Mouse (Mus musculus): ENCODE measurements around the gene Bnc1.

Gene Bnc1

DNA sequence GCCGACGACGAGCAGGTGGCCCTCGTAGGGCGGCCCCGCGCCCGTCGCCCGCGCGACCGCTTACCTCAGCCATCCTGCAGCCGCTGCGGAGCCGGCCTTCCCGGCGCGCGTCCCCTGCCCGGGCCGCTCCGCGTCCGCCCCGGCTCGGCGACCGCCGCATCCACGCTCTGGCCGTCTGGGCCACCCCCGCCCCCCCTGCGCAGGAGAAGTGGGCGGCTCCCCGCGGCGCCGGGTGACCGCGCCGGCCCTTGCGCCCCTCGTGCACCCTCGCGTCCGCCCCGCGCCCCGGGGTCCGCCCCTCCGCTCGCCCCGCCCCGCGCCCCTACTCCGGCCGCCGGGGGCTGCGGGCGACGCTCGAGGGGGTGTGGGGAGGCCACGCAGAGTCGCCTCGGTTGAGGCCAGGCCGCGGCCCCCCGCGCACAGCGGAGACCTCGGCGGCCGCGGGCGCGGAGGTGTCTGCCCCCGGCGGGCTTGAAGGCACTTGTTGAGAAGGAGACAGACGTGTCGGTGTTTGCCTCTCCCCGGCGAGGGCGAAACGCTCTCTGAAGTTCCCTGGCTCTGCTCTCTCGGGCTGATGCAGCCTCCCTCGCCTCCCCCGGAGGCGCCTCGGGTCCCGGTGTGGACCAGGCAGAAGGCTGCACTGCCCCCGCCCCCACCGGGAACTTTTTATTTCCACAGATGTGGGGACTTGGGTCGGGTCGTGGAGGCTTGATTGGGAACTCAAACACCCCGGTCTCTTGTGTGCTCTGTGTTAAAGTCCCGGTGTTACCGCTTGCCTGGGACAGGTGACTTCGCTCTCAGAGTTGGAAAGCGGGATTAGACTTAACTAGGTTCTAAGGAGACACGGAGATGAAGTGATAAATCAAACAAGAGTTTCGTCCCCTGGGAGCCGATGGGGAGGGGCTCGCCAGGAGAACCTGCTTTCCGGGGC lies at the start of gene Bnc1:
TSS of gene Bnc1 (minus strand) at position 162 of the 931 bp plus-strand sequence.
- peak; percentile 62 for DNase-seq (ENCODE audit: low spot score)

DNA sequence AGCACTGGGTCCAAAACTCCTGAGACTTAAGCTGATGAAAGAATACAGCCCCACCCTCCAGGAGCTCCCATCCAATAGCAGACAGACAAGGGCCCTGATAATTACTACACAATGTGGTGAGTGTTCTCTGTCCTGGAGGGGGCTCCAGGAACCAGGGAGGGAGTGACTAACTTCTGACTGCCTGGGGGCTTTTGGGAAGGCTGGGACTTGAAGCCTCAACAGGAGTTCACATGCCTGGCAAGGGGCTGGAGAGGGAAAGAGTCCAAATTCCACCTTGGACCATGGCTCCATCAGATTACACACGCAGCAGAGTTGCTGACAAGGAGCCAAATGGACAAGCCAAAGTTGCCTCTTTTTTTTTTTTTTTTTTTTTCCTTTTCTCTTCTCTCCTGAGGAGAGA lies 41.3 kb upstream of the Bnc1 start:
- no peak for DNase-seq (ENCODE audit: low spot score)

DNA sequence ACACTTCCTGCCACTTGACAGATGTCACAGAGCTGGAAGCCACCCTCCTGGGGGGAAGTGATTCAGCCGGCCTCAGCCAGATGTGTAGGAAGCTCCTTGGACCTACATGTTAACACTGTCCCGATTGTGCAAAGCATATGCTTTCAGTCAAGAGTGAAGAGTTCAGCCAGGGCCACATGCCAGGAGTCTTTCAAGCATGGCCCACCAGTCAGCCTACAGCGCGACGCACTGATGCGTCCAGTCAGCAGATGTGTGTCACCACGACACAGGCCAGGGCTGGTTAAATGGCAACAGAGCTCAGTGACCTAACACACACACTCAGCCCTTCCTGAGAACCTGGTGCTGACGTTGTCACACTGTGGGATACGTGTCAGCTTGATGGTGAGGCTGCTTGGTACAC lies 37.6 kb upstream of the Bnc1 start:
- DNase-seq (ENCODE audit: low spot score), result no peak

DNA sequence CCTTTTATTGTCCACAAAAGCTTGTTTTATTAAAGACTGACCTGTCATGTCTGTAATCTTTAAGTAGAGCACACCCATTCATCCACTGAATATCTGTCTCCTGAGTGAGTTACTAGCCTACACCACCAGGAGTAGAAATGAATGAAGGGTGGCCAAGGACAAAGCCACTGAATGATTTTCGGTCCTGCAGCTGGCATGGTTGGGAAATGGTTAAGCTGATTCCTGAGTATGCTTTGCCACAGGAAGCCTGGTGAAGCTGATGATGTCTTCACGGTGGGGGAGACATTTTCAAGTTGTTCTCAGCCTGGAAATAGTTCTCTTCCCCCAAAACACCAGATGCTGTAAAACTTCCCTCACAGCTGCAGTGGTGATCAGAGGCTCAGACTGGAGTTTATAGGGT lies 33.7 kb upstream of the Bnc1 start:
- DNase-seq (ENCODE audit: low spot score), result no peak

DNA sequence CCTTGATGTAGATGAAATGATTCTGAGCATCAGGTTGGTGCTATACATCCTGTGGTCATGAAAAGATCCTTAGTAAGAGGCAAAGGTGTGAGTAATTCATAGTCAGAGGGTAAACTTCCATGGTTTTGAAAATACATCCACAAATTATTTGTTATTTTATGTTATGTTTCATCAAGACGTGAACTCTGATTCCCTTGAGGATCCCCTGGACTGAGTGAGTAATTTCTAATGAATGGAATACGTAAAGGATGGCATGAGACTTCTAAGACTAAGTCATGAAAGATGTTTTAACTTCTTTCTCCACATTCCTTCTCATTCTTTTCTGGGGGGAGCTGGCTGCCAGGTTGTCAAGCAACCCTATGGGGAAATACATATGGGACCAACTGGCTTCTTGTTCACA lies 31.6 kb upstream of the Bnc1 start:
- no peak for DNase-seq (ENCODE audit: low spot score)

DNA sequence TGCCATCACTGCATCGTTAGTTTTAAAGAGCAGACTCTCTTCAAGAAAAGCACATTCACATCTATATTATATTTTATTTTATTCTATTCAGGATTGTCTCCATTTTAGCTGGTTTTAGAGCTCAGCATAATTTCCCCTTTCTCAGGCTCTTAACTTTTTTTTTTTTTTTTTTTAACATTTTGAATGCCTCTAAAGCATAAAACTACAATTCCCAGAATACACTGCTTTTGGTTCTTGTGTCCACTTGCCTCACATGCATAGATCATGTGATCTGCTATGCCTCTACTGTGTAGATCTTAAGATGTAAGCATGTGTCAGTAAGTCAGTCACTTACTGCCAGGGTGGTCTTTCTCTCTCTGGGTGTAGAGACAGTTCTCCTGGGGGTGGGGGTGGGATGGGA lies 30.3 kb upstream of the Bnc1 start:
- DNase-seq (ENCODE audit: low spot score), result no peak

DNA sequence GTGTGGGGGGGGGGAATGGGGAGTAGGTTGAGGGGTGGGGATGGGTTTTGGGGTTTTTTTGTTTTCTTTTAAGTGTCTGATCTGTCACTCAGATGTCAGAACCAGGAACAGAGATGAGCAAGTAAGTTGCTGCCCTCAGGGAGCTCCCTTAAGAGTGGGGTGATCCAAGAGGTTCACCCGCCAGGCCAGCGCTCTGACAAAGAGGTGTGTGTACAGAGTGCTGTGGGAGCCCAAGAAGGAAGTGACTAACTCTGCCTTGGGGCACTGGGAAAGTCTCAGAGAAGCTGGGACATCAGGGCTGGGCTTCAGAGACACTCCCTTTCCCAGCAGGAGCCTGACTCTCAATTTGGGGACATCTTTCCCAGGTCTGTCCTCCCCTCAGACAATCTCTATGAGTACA lies 25.9 kb upstream of the Bnc1 start:
- no peak for DNase-seq (ENCODE audit: low spot score)

DNA sequence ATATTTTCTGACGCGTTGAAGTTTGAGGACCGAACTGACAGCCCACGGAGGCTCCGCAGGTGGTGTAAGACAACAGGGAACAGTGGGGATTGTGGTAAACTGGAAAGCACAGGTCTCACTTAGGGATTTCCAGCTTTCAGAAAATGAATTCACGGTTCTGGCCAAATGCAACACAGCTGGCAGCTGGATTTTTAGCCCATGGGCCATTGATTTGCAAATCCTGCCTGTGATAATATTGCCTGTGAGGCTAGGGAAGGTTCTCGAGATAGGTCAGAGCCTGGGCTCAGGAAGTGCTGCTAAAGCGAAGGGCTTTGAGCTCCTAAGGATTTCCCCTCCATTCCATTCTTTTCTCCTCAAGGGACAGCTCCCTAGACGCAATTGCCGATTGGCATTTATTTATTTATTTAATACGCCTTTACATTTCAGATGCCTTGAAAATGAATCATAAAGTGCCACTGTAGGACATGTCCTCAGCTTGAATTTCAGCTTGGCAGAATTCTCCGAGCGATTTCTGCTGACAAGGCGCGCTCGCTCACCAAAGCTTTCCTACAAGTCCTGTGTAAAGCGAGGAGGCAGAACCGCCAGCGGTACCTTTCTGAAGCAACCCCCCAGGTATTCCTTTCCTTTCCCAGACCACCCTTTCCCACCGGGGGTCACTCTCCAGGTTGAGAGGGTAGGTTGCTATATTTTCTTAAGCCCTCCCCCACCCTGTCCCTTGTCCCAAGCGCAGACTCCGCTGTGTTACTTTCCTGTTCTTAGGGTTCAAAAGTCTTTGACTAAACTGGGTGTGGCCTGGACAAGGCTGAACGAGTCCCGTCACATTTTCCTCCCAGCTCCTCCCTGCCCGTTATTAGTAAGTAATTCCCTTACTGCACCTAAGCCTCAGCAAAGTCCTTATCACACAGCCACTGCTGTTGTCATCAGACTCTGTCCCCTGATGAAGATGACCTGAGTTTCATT lies 24.9 kb upstream of the Bnc1 start:
- DNase-seq (ENCODE audit: low spot score), result no peak

DNA sequence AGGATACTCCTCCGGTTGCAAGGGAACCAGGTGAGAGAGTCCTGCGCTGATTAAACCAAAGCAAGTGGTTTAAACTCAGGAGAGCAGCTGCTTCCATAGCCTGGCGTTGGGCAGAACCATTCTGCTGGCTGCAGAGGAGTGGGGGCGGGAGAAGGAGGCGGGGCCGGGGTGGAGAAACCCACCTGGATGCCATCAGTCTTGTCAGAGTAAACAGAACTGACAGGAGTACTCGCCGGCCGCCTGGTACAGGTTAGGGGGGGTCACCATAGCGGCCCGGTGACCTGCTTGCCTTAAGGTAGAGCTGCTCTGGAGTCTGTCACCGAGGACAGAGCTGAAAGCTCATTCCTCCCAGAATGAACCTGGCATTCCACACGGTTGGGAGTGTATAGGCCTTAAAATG lies 20.4 kb upstream of the Bnc1 start:
- DNase-seq (ENCODE audit: low spot score), result no peak

DNA sequence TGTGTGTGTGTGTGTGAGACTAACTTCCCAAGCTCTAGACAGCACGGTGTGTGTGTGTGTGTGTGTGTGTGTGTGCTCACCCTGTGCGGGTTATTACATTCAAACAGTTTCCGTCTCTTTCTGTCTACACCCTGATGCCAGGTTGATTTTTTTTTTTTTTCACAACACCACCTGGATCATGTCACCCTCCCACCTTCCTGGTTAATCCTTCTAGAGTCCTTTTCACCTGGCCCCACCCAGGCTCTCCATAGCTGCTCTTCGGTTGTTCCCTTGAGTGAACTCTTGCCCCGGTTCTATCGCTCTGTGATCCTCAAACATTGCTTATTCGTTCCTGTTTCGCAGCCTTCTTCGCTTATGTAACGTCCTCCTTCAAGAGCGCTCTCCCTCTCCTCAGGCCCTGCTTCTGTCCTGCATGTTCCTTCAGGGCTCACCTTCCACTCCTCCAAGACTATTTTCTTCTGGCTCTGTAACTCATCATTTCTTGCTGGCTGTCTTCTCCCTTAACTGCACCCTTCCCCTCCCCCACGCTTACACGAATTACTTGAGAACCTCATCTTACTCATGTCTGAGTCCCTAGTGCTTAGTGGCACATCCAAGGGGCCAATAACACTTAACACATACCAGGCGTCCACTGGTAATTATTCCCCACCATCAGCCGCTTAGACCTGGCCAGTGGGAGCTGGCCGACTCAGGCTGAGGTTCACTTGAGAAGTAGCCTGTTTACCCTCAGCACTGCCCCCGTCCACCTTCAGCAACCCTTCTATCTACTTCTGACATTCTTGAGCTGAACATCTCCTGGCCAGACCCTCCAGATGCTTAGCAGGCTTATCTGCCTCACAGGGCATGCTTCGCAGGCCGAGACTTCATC lies 19.7 kb upstream of the Bnc1 start:
- DNase-seq (ENCODE audit: low spot score), result no peak

DNA sequence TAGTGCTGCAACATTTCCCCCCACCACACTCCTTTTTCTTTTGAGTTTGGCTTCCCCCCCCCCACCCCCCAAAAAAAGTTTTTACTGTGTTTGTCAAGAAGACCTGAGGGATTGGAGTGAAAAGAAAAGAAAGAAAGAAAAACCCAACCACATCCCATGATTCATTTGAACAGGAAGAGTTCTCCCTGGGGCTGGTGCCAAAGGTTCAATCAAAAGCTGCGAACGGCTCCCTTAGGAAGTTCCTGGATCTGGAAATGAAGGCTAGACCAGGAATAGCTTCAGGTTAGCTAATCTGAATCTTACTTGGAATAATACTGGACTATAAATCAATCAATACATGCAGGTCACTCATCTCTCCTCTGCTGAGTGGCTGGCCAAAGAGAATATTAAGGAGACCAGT lies 15.1 kb upstream of the Bnc1 start:
- DNase-seq (ENCODE audit: low spot score), result no peak

DNA sequence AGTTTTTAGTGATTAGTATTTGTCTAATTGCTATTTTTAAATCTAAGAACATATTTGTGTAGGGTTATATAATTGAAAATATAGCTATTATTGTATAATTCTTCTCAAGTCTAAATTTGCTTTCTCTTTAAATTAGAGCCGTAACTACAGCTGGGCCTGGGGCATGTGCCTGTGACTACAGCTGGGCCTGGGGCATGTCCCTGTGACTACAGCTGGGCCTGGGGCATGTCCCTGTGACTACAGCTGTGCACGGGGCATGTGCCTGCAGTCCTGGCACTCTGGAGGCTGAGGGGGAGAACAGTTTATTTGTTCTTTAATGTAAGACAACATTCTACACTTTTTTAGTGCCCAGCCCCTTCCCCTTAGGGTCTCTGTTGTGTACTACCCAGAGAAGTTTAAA lies 12.1 kb upstream of the Bnc1 start:
- no peak for DNase-seq (ENCODE audit: low spot score)

DNA sequence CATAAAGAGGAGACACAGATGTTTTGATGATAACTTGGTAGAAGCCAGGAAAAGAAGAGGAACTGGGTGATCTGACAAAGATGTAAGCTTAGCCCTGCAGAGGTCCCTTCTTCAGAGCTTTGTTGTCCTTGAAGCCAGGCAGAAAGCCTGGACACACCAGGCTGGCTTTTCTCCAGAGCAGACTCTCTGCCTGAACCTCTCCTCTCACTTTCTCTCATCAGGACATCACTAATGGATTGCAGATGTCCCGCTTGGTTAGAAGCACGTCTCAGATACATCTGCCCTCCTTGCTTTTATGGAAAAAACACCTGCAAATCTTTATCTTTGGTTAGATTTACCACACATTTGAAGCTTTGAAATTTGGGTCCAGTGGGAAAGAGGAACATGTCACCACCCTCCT lies 7.7 kb upstream of the Bnc1 start:
- no peak for DNase-seq (ENCODE audit: low spot score)

DNA sequence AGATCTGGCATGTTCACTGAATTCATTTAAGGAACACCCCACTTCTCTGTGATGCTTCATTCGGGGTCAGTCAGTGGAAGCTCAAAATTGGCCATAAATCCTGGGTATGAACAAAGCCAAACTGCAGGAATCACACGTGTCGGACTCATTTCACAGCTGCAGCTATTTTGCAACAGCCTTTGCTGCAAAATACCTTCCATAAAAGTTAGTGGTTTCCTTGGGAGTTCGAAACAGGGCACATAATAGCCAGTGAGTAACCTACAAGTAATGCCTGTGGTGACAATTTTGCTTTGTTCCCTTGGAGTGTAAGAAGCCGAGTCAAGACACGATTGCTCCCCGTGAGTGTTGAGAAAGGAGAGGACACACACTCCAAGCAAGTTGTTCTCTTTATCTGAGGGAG lies 7.3 kb upstream of the Bnc1 start:
- no peak for DNase-seq (ENCODE audit: low spot score)

DNA sequence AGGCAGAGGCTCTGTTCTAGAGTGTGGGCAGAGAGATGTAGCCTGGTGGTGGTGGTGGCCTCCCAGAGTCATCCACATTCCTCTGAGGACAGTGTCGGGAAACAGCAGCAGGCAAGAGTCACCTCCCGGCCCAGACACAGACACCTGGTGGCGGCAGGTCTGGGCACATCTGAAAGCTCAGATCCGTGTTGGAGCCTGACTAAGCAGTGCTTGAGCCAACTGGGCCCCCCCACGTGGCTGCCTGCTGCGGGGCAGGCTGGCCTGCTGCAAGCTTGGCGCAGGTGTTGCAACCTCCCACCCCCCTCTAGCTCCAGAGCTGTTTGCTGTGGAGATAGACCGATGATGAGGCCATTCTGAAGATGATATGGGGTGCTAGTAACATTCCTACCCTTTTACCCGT lies 3.9 kb upstream of the Bnc1 start:
- DNase-seq (ENCODE audit: low spot score), result no peak

DNA sequence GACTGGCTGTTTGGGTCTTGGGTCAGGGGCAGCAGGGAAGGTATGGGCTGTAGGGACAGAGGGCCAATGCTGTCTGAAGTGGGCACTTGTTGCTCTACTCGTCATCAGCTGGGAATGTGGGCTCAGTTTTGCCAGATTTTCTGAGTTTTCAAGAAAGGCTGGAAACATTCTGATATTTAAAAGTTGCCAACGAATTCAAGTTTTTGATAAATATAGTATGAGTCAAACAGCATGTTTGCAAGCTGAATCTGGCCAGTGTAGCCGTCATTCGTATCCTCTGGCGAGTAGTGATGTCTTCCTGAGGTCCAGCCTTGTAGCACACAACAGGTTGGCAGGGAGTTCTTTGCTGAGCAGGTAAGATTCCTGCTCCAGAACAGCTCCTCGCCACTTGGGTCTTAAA lies 3.0 kb upstream of the Bnc1 start:
- no peak for DNase-seq (ENCODE audit: low spot score)

DNA sequence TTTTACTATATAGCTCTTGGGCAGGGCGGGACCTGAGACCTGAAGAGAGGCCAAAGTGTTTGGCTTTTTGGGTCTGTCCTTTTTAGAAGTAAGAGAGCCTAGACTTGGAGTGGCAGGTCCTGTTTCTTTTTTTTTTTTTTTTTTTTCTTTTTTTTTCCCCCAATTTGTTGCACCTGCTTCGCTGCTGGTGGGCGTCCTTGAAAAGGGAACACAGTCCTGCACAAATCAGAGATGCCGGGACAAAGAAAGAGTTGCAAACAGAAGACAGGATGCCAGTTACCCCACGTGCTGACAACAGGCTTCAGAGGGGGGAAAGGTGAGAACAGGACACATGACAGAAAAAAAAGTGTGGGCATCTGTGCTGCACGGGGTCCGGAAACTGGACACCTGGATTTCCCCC lies 1.0 kb upstream of the Bnc1 start:
- no peak for DNase-seq (ENCODE audit: low spot score)

DNA sequence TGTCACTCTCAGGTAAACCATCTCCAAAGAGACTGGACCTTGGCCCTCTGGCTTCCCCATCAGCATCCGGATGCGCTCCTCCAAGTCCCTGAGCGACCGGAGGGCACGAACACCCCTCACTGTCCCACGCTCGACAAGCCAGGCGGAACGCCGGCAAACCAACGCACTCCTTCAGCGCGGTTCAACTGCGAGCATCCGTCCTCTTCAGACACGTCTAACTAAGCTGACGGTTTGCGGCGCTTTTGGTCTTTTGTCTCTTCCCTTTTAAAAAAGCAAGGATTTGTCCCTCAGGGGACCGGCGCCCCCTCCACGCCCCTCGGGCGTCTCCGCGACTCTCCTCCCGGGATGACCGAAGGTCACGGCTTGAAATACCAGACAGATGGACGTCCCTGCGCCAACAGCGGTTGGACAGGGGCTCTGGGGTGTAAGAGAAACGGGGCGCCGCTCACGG lies 456 bp downstream of the Bnc1 start:
- no peak for DNase-seq (ENCODE audit: low spot score)

DNA sequence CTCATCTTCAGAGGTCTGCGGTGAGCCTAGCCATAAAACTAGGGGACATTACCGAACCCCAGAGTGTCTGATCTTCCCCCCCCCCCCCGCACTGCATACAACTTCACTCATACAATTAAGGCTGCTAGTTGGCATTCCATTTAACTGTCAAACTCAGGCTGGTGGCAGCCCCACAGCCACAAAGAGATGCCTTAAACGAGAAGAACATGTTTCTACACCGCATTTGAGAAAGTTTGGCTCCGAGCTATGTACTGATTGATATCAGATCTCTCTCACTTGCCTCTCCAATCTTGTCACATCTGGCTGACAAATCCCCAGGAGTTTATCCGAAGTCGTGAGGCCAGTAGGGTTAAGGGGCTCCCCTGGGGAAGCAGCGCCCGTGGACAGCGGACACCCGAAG lies 976 bp downstream of the Bnc1 start:
- no peak for DNase-seq (ENCODE audit: low spot score)

DNA sequence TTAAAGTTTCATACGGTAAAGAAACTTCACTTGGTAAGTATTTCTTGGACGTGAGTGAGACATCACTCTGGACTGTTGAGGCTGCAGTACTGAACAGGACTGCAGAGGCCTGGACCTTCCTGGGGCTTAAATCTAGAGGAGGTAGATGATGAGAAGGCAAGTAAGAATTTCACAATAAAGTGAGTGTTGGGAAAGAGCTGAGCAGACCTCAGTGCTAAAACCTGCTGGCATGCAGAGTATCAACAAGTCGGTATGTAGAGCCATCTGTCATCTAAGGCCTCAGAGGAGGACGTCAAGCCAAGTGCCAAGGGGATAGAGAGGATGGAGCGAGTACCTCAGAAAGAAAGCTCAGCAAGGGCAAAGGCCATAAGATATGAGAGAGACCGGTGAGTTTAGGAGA lies 8.4 kb downstream of the Bnc1 start:
- no peak for DNase-seq (ENCODE audit: low spot score)

DNA sequence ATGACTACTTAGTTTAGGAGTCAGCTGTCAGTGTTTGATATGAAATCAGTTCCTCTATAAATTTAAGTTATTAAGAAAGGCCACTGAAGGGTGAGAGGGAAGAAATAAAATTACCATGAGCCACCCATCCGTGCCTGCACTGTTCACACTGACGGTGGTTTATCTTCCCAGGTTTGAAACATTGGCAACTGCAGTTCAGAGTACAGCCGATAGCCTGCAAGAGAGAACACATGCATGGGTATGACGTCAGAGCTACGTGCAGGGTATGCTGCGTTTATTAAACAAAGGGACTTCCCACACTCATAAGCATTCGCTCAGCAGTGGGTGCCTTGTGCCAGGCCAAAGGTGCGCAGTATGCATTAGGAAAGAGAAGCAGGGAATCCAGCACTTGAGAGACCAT lies 13.8 kb downstream of the Bnc1 start:
- no peak for DNase-seq (ENCODE audit: low spot score)

DNA sequence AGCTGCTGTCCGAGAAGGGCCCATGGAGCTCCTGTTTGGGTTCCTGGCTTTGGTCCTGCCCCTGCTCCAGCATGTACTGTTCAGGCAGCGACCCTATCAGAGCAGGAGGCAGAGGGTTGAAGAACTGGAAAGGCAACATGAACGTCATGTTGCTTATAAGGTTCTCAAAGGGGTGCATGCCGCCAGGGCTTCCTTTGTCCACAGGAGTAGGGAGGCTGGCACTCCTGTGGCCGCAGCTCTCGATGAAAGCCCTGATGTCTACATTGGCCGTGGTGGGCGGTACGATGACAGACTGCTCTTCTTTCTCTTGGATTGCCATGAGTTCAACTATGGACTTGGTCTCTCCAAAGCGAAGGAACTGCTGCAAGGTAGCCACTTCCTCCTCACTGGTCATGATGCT lies 17.5 kb downstream of the Bnc1 start:
- no peak for DNase-seq (ENCODE audit: low spot score)
